Mouse (Mus musculus): ENCODE results near the gene Arrdc1. TPM values are rescaled to one million over a fixed set of nuclear protein-coding genes. Genes with fewer than 3 reads are reported as not detected.

Gene Arrdc1
- polyA plus RNA-seq, 1 experiment from 2014 or later = 46.8 TPM

- H3K9ac ChIP-seq (ENCODE audit: low read depth, low read length) = no peak overlapping the region
- H3K4me2 ChIP-seq (ENCODE audit: low read length) = no peak overlapping the region
- no peaks in the 10 kb centered on the region for H3K36me3 ChIP-seq (ENCODE audit: control insufficient read depth, insufficient read depth, low read length)
- ATAC-seq = no peak
- no peaks in the 10 kb centered on the region for H3K27me3 ChIP-seq (replicated peaks; ENCODE audit: control insufficient read depth, insufficient read depth, low read length)
- WGBS = 73% methylated on average over 6 of the region's 6 CpGs
- no peaks in the 10 kb centered on the region for H3K4me1 ChIP-seq (ENCODE audit: control insufficient read depth, insufficient read depth, low read depth, low read length)
- no peak overlapping the region for H3K4me3 ChIP-seq (ENCODE audit: low read length)
- no peaks in the 10 kb centered on the region for H3K9me3 ChIP-seq (ENCODE audit: control insufficient read depth, low read length)
- H3K27ac ChIP-seq (ENCODE audit: low read depth, low read length) = no peak overlapping the region
Measured at GRCm38 (mm10) chr2:24890541-24891447, 44.3 kb downstream of the Arrdc1 start.

GRCm38 (mm10) chr2:24888895-24889294, 46.2 kb downstream of the Arrdc1 start:
- 87% methylated on average over 5 of the region's 5 CpGs for WGBS

GRCm38 (mm10) chr2:24880686-24881085, 54.4 kb downstream of the Arrdc1 start:
- no peaks in the 10 kb centered on the region for H3K9me3 ChIP-seq (ENCODE audit: control insufficient read depth, low read length)
- H3K4me3 ChIP-seq (ENCODE audit: low read length) = no peak overlapping the region
- WGBS = 96% methylated on average over 2 of the region's 2 CpGs
- no peak overlapping the region for H3K9ac ChIP-seq (ENCODE audit: low read depth, low read length)
- H3K4me2 ChIP-seq (ENCODE audit: low read length) = no peak overlapping the region
- no peak overlapping the region for H3K27ac ChIP-seq (ENCODE audit: low read depth, low read length)
- ATAC-seq = no peak
- no peaks in the 10 kb centered on the region for H3K27me3 ChIP-seq (replicated peaks; ENCODE audit: control insufficient read depth, insufficient read depth, low read length)
- H3K4me1 ChIP-seq (ENCODE audit: control insufficient read depth, insufficient read depth, low read depth, low read length) = no peaks in the 10 kb centered on the region
- peaks cover 6% of the 10 kb centered on the region; the same call in 1 of the 2 replicates for H3K36me3 ChIP-seq (ENCODE audit: control insufficient read depth, insufficient read depth, low read length)

More at GRCm38 (mm10) chr2:24888895-24889294, 46.2 kb downstream of the Arrdc1 start:
- H3K27me3 ChIP-seq (replicated peaks; ENCODE audit: control insufficient read depth, insufficient read depth, low read length) = no peaks in the 10 kb centered on the region
- no peaks in the 10 kb centered on the region for H3K4me1 ChIP-seq (ENCODE audit: control insufficient read depth, insufficient read depth, low read depth, low read length)
- H3K9ac ChIP-seq (ENCODE audit: low read depth, low read length) = no peak overlapping the region
- H3K36me3 ChIP-seq (ENCODE audit: control insufficient read depth, insufficient read depth, low read length) = no peaks in the 10 kb centered on the region
- no peak for ATAC-seq
- no peaks in the 10 kb centered on the region for H3K9me3 ChIP-seq (ENCODE audit: control insufficient read depth, low read length)
- H3K27ac ChIP-seq (ENCODE audit: low read depth, low read length) = no peak overlapping the region
- H3K4me2 ChIP-seq (ENCODE audit: low read length) = no peak overlapping the region
- H3K4me3 ChIP-seq (ENCODE audit: low read length) = no peak overlapping the region

Small RNA genes within 50 kb of the gene (microRNA-seq; reads per million reads assigned to microRNA genes)
- not detected for gene Gm22875

Other genes with a start within 250 kb of the Arrdc1 start
- 15.9 and 16.6 TPM in 2 replicates for gene Cacna1b, start 172.1 kb downstream of the Arrdc1 start, polyA plus RNA-seq (2015; fragmentation: Nextera tagmentation; extraction: Ambion mirVana)
- gene Ehmt1, start 15.6 kb downstream of the Arrdc1 start, polyA plus RNA-seq (2015; fragmentation: Nextera tagmentation; extraction: Ambion mirVana) = 71.2 and 82.0 TPM in 2 replicates
- 5.4 and 14.6 TPM in 2 replicates for gene Zmynd19, start 14.5 kb upstream of the Arrdc1 start, polyA plus RNA-seq (2015; fragmentation: Nextera tagmentation; extraction: Ambion mirVana)
- 36.5 and 39.0 TPM in 2 replicates for gene Dph7, start 27.1 kb upstream of the Arrdc1 start, polyA plus RNA-seq (2015; fragmentation: Nextera tagmentation; extraction: Ambion mirVana)
- 159 and 182 TPM in 2 replicates for gene Mrpl41, start 39.8 kb upstream of the Arrdc1 start, polyA plus RNA-seq (2015; fragmentation: Nextera tagmentation; extraction: Ambion mirVana)
- gene Pnpla7, start 40.8 kb upstream of the Arrdc1 start, polyA plus RNA-seq (2015; fragmentation: Nextera tagmentation; extraction: Ambion mirVana) = 2.2 and 3.4 TPM in 2 replicates
- gene Nsmf, start 119.1 kb upstream of the Arrdc1 start, polyA plus RNA-seq (2015; fragmentation: Nextera tagmentation; extraction: Ambion mirVana) = 173 and 174 TPM in 2 replicates
- gene Entpd8, start 145.1 kb upstream of the Arrdc1 start, polyA plus RNA-seq (2015; fragmentation: Nextera tagmentation; extraction: Ambion mirVana) = not detected in 2 replicates
- gene Noxa1, start 159.9 kb upstream of the Arrdc1 start, polyA plus RNA-seq (2015; fragmentation: Nextera tagmentation; extraction: Ambion mirVana) = not detected in 2 replicates
- gene Nrarp, start 245.5 kb upstream of the Arrdc1 start, polyA plus RNA-seq (2015; fragmentation: Nextera tagmentation; extraction: Ambion mirVana) = 13.6 and 16.3 TPM in 2 replicates